Mouse (Mus musculus): ENCODE measurements around the gene 2410004B18Rik. TPM values are rescaled to one million over a fixed set of nuclear protein-coding genes. Genes with fewer than 3 reads are reported as not detected.

The 2410004B18Rik gene
- polyA plus RNA-seq, 1 experiment from 2014 or later: 52.7 TPM

DNA sequence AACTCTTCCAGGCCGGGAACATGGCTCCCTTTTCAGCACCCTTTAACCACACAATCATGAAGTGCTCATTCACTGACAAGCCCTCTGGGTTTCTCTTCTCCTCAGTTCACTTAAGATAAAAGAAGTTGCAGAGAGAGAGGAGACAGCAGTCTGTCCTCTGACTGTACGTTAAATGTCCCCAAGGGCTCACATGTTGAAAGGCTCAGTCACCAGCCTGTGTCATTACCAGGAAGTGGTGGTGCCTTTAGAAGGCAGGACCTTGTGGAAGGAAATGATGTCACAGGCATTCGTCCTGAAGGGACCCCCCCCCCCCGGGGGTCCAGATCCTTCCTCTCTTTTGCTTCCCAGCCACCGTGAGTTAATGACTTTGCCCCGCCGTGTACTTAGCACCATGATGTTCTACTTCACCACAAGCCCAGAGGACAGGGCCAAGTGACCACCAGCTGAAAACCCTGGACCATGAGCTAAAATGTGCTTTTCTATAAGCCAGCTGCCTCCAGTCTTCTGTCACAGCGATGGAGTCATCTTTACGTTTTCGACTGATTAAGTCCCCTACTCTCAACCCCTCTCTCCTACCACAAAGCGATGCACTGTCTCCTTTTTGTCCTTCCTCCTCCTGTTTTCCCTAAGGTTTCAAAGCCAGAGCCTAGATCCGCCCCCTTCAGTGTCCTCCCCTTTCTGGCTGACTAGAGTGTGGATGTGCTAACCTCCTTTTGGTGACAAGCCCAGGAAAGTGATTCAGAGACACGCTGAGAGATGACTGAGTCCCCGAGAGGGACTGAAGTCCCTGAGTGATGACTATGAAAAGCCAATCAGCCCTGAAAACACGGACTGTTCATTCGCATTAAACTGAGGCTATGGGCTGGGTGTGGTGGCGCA lies 13.7 kb downstream of the 2410004B18Rik start:
- Histone ChIP-seq H3K4me2 (no peak overlapping the region), H3K36me3 (ENCODE audit: insufficient read depth) (no peaks in the 10 kb centered on the region), H3K27ac (ENCODE audit: low read depth) (no peak overlapping the region), H3K9me3 (ENCODE audit: low read depth, low read length) (no peaks in the 10 kb centered on the region), H3K27me3 (ENCODE audit: insufficient read depth, low read length) (no peaks in the 10 kb centered on the region), H3K4me1 (ENCODE audit: insufficient read depth) (no peaks in the 10 kb centered on the region; the same call in 1 of the 2 replicates), H3K4me3 (ENCODE audit: low read depth, low read length) (no peak overlapping the region), H3K9ac (no peak overlapping the region)
- no peak for DNase-seq
- WGBS: 69% methylated on average over 17 of the region's 17 CpGs
- no peak for ATAC-seq (ENCODE audit: insufficient read depth)
- no peak for TF ChIP-seq CTCF (IDR thresholded peaks at IDR 0.05; ENCODE audit: low read depth)

DNA sequence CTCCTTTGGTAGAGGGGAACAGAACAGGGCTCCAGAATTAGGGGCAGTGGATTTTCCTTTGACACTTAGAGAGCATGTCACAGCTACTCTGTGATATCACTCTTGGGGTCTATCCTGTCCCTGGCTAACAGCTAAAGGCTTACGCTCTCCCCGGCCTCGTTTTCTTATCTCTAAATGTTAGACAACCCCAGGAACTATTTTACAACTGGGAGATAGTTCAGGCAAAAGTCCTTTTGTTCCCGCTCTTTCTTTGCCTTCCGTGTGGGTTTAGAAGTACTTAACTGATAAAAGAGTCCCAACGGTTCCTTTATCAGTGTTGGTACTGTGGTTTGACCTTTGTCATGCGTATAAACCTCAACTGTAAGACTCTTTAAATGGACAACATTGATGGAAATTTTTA lies 15.1 kb downstream of the 2410004B18Rik start:
- Histone ChIP-seq H3K27ac (ENCODE audit: low read depth) (no peak overlapping the region), H3K27me3 (ENCODE audit: insufficient read depth, low read length) (no peaks in the 10 kb centered on the region), H3K4me3 (ENCODE audit: low read depth, low read length) (no peak overlapping the region), H3K4me1 (ENCODE audit: insufficient read depth) (no peaks in the 10 kb centered on the region; the same call in 1 of the 2 replicates), H3K9ac (no peak overlapping the region), H3K4me2 (no peak overlapping the region), H3K9me3 (ENCODE audit: low read depth, low read length) (0 out of 2 replicates have a peak, but pooled peaks cover 3% of the 10 kb centered on the region), H3K36me3 (ENCODE audit: insufficient read depth) (no peaks in the 10 kb centered on the region)
- ATAC-seq (ENCODE audit: insufficient read depth) (no peak), DNase-seq (no peak)
- TF ChIP-seq CTCF (IDR thresholded peaks at IDR 0.05; ENCODE audit: low read depth): no peak
- 35% methylated on average over 7 of the region's 7 CpGs for WGBS

GRCm38 (mm10) chr3:145953411-145953810 lies 15.6 kb downstream of the 2410004B18Rik start:
- ATAC-seq (ENCODE audit: insufficient read depth): no peak
- WGBS: 62% methylated on average over 2 of the region's 2 CpGs
- H3K9me3 ChIP-seq (ENCODE audit: low read depth, low read length): 0 out of 2 replicates have a peak, but pooled peaks cover 3% of the 10 kb centered on the region

DNA sequence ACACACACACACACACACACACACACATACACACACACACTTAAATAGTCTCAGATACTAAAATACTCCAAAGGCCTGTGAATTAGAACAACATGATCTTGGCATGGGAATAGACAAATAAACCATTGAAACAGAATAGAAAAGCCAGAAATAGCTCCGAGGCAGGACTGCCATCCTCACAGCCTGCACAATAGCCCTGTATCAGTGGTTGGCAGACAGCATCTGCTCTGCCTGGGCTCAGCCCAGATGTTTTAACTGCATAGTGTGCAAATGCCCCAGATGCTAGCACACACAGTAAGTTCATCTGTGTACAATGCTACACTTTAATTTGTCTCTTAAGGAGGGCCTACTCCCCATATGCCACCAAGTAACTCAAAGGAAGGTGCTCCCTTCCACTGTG lies 22.0 kb downstream of the 2410004B18Rik start:
- TF ChIP-seq CTCF (IDR thresholded peaks at IDR 0.05; ENCODE audit: low read depth): no peak
- ATAC-seq (ENCODE audit: insufficient read depth): no peak
- whole genome bisulfite sequencing: 66% methylated on average over 1 of the region's 1 CpGs
- no peak overlapping the region for H3K27ac ChIP-seq (ENCODE audit: low read depth)
- no peak for DNase-seq
- no peaks in the 10 kb centered on the region for H3K36me3 ChIP-seq (ENCODE audit: insufficient read depth)
- peaks cover 4% of the 10 kb centered on the region; the same call in 1 of the 2 replicates for H3K27me3 ChIP-seq (ENCODE audit: insufficient read depth, low read length)
- no peak overlapping the region for H3K4me3 ChIP-seq (ENCODE audit: low read depth, low read length)
- 0 out of 2 replicates have a peak, but pooled peaks cover 3% of the 10 kb centered on the region for H3K9me3 ChIP-seq (ENCODE audit: low read depth, low read length)
- H3K4me2 ChIP-seq: no peak overlapping the region
- H3K9ac ChIP-seq: no peak overlapping the region
- H3K4me1 ChIP-seq (ENCODE audit: insufficient read depth): peaks cover 10% of the 10 kb centered on the region; the same call in 1 of the 2 replicates

More at GRCm38 (mm10) chr3:145953411-145953810, 15.6 kb downstream of the 2410004B18Rik start:
- Histone ChIP-seq H3K27me3 (ENCODE audit: insufficient read depth, low read length) (no peaks in the 10 kb centered on the region), H3K4me3 (ENCODE audit: low read depth, low read length) (no peak overlapping the region), H3K27ac (ENCODE audit: low read depth) (no peak overlapping the region), H3K36me3 (ENCODE audit: insufficient read depth) (no peaks in the 10 kb centered on the region), H3K4me2 (no peak overlapping the region), H3K4me1 (ENCODE audit: insufficient read depth) (no peaks in the 10 kb centered on the region; the same call in 1 of the 2 replicates), H3K9ac (no peak overlapping the region)
- no peak for DNase-seq
- no peak for TF ChIP-seq CTCF (IDR thresholded peaks at IDR 0.05; ENCODE audit: low read depth)

DNA sequence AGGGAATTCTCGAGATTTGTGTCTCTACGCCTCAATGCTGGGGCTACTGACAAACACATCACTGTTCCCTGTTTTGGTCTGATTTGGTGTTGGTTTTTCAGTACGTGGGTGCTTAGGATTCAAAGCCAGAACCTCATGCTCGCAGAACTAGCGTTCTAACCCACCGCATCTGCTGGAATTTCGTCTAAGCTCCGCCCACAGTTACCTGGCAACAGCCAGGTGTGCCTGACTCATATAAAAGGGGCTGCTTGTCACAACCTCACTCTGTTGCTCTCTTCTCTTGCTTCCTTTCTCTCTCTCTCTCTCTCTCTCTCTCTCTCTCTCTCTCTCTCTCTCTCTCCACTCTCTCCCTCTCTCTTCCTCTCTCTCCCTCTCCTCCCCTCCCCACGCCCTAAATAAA lies 24.6 kb downstream of the 2410004B18Rik start:
- Histone ChIP-seq H3K4me3 (ENCODE audit: low read depth, low read length) (no peak overlapping the region), H3K4me1 (ENCODE audit: insufficient read depth) (peaks cover 16% of the 10 kb centered on the region), H3K36me3 (ENCODE audit: insufficient read depth) (no peaks in the 10 kb centered on the region), H3K27ac (ENCODE audit: low read depth) (peak overlapping the region; percentile 82; the same call in 1 of the 2 replicates), H3K4me2 (peak overlapping the region; percentile 46; the same call in 1 of the 2 replicates), H3K9me3 (ENCODE audit: low read depth, low read length) (0 out of 2 replicates have a peak, but pooled peaks cover 3% of the 10 kb centered on the region), H3K9ac (no peak overlapping the region), H3K27me3 (ENCODE audit: insufficient read depth, low read length) (peaks cover 4% of the 10 kb centered on the region; the same call in 1 of the 2 replicates)
- DNase-seq (peak; percentile 61), ATAC-seq (ENCODE audit: insufficient read depth) (no peak)
- 26% methylated on average over 9 of the region's 9 CpGs for WGBS
- no peak for TF ChIP-seq CTCF (IDR thresholded peaks at IDR 0.05; ENCODE audit: low read depth)

DNA sequence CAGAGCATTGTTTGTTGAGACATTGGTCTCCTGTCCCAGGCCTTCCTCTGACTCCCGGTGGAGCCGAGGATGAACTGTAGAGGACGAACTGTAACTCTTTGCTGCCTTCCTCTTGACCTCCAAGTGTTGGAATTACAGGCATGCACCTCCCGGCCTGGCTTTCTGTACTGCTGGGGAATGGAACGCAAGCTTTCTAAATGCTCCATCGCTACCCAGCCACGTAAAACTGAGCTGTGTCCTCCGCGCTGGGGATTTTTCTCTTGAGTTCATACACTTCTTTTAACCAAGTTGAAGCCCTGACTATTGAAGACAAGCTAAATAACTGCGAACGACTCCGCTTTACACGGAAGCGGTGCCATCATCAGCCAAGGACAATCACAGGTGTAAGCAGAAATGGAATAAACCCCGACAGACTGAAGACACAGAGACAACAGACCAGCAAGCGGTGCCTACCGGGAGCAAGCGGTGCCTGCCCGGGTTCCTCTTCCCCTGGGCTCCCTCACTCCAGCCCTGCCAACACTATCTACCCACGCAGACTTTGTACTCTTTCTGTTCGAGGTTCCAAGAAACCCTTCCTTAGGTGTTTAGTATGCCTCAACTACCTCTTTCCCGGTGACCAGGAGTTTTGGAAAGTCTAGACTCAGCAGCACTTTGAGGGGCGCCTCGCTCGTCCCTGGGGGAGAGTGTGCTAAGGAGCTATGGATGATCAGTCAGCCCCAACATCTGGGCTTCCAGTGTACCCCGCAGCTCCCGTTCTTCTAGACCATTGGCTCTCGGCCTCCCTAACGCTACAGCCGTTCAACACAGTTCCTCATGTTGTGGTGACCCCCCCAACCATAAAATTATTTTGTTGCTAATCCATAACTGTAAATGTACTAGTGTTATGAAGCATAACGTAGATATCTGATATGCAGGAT lies 25.5 kb downstream of the 2410004B18Rik start:
- ATAC-seq (ENCODE audit: insufficient read depth): peak; percentile 14
- H3K4me2 ChIP-seq: peak overlapping the region; percentile 46
- peaks cover 4% of the 10 kb centered on the region; the same call in 1 of the 2 replicates for H3K27me3 ChIP-seq (ENCODE audit: insufficient read depth, low read length)
- H3K4me1 ChIP-seq (ENCODE audit: insufficient read depth): peaks cover 16% of the 10 kb centered on the region
- H3K36me3 ChIP-seq (ENCODE audit: insufficient read depth): no peaks in the 10 kb centered on the region
- H3K9me3 ChIP-seq (ENCODE audit: low read depth, low read length): no peaks in the 10 kb centered on the region
- peak overlapping the region; percentile 82 for H3K27ac ChIP-seq (ENCODE audit: low read depth)
- peak overlapping the region; percentile 3; the same call in 1 of the 2 replicates for H3K9ac ChIP-seq
- TF ChIP-seq CTCF (IDR thresholded peaks at IDR 0.05; ENCODE audit: low read depth): no peak
- H3K4me3 ChIP-seq (ENCODE audit: low read depth, low read length): no peak overlapping the region
- 17% methylated on average over 31 of the region's 31 CpGs for WGBS
- peak; percentile 71 for DNase-seq
